Mouse (Mus musculus): Measurements from ENCODE around the gene Ccr6. TPM values are rescaled to one million over a fixed set of nuclear protein-coding genes. Genes with fewer than 3 reads are reported as not detected.

Gene Ccr6
- polyA plus RNA-seq, 1 experiment = not detected

DNA sequence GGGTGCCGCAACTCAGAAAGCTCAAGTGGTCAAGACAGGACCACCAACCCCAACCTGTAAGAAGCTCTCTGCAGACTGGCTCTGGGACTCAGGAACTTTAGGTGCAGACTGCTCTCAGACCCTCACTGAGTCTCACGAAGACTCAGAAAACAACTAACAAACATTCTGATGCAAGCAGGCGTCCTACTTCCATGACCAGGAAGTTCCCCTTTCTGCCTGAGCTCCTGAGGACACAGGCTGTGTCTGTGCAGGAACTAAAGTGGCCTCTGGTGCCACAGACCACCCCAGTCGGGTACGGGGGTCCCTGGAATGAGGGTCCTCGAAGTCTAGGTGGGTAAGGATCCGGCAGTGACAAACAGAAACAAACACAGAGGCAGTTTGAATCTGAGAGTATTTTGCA lies 40.8 kb downstream of the Ccr6 start:
- TF ChIP-seq POLR2A (IDR thresholded peaks at IDR 0.05; ENCODE audit: borderline replicate concordance, low read depth, low read length) (no peak), CTCF (IDR thresholded peaks at IDR 0.05; ENCODE audit: low read depth, low read length) (no peak)
- 0 out of 2 replicates have a peak overlapping the region, but pooled peaks have one; percentile 17 for H3K27ac ChIP-seq (ENCODE audit: insufficient read depth, low read depth, low read length)
- H3K4me1 ChIP-seq (ENCODE audit: control insufficient read depth, insufficient read depth, low read length) = peaks cover 28% of the 10 kb centered on the region
- H3K4me3 ChIP-seq (ENCODE audit: insufficient read depth, low read length) = no peak overlapping the region

DNA sequence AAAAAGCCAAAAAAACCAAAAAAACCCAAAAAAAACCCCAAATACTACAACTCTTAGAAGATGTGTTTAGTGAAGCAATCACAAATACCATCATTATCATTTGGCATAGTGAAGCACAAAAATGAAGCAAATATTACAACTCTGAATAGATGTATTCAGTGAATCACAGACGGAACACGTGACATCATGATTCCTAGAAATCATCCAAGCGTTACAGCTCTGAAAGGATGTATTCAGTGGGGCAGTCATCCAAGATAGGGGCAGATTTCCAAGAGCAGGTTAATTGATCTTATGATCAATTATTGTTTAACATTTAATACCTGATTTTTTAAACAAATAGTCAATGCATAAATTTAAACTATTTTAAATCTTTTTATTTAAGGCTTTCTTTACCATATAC lies 41.4 kb downstream of the Ccr6 start:
- TF ChIP-seq CTCF (IDR thresholded peaks at IDR 0.05; ENCODE audit: low read depth, low read length) (no peak), POLR2A (IDR thresholded peaks at IDR 0.05; ENCODE audit: borderline replicate concordance, low read depth, low read length) (no peak)
- Histone ChIP-seq H3K27ac (ENCODE audit: insufficient read depth, low read depth, low read length) (no peak overlapping the region), H3K4me1 (ENCODE audit: control insufficient read depth, insufficient read depth, low read length) (peaks cover 25% of the 10 kb centered on the region), H3K4me3 (ENCODE audit: insufficient read depth, low read length) (no peak overlapping the region)

DNA sequence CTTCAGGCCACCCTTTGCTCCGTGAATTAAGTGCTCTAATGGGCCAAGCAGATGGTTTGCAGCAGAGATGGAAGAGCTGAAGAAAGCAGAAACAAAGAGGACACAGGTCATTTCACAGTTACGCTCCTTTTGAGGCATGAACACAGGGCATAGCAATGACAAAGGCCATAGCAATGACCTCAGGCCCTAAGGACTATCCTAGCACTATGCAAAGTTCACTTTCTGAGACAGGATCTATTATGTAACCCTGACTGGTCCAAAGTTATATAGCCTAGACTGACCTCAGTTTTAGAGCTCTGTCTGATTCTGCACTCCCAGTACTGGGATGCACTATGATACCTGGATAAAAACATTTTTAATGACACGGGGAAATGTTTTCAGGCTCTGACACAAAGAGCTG lies 42.5 kb downstream of the Ccr6 start:
- no peak for TF ChIP-seq CTCF (IDR thresholded peaks at IDR 0.05; ENCODE audit: low read depth, low read length)
- TF ChIP-seq POLR2A (IDR thresholded peaks at IDR 0.05; ENCODE audit: borderline replicate concordance, low read depth, low read length) = no peak
- H3K4me3 ChIP-seq (ENCODE audit: insufficient read depth, low read length) = no peak overlapping the region
- H3K27ac ChIP-seq (ENCODE audit: insufficient read depth, low read depth, low read length) = no peak overlapping the region
- peaks cover 18% of the 10 kb centered on the region for H3K4me1 ChIP-seq (ENCODE audit: control insufficient read depth, insufficient read depth, low read length)

DNA sequence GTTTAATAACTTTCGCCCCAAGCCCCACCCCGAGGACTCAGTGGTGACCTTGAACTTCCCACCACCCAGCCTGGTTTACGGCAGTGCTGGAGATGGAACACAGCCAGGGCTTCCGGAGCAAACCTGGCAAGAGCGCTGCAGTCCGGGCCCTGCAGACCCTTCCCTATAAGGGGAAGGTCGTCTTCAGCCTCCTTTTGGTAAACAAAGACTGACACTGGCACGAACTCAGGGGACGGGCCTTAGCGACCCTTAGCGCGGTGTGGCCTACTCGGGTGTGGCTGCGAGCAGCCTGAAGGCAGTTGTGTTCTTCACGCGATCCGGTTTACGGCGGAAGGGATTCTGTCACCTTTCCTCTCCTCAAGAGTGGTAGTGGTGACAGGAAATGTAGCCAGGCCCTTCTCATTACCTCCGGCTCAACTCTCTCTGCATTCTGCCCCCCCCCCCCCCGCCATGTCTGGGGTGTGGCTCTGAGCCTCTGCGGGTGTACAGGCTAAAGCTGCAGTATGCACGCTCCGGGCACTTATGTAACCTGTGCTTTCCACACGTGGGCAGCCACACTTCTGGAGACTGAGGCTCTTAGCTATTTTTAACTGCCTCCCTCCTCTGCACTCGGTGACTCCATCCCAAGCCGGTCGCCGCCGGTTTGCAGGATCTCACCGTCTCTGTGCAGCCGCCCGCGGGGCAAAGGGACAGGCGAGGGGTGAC lies 47.1 kb downstream of the Ccr6 start, which contains the start of gene Mpc1:
Gene Mpc1 (plus strand): TSS at position 84 of the 705 bp plus-strand sequence.
- TF ChIP-seq POLR2A (IDR thresholded peaks at IDR 0.05; ENCODE audit: borderline replicate concordance, low read depth, low read length) = no peak
- no peak for TF ChIP-seq CTCF (IDR thresholded peaks at IDR 0.05; ENCODE audit: low read depth, low read length)
- H3K4me3 ChIP-seq (ENCODE audit: insufficient read depth, low read length) = peak within 1 kb of the TSS; percentile 98
- peaks cover 8% of the 10 kb centered on the region for H3K4me1 ChIP-seq (ENCODE audit: control insufficient read depth, insufficient read depth, low read length)
- H3K27ac ChIP-seq (ENCODE audit: insufficient read depth, low read depth, low read length) = peak within 1 kb of the TSS; percentile 88

DNA sequence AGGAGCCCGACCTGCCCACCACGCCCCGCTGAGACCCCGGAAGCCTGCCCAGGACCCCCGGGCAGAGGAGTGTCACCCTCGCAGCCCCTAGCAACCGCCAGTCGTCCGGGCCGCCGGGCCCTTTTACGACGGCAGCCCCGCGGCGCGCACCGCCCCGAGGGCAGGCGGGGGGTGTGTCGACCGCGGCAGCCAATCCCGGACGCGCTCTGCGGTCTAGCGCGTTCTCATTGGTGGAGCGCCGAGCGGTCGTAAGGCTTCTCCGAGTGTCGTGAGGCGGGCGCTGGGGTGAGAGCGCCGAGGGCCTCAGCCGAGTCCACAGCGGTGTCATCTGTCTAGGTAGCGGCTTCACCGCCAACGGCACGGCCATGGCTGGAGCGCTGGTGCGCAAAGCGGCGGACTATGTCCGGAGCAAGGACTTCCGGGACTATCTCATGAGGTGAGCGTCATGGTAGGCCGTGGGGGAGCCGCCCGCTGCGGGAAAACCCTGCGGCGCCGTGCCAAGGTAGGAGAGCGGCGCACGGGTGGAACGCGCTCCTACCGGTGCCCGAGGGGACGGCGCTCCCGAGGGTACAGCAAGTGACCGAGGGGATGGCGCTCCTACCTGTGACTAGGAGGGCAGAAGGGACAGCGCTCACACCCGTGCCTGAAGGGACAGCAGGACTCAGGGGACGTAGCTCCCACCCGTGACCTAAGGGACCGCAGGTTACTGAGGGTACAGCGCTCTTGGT lies 47.8 kb downstream of the Ccr6 start:
- peak overlapping the region; percentile 88 for H3K27ac ChIP-seq (ENCODE audit: insufficient read depth, low read depth, low read length)
- peaks cover 8% of the 10 kb centered on the region for H3K4me1 ChIP-seq (ENCODE audit: control insufficient read depth, insufficient read depth, low read length)
- no peak for TF ChIP-seq CTCF (IDR thresholded peaks at IDR 0.05; ENCODE audit: low read depth, low read length)
- peak; percentile 53; the same call in 1 of the 2 replicates for TF ChIP-seq POLR2A (IDR thresholded peaks at IDR 0.05; ENCODE audit: borderline replicate concordance, low read depth, low read length)
- peak overlapping the region; percentile 98 for H3K4me3 ChIP-seq (ENCODE audit: insufficient read depth, low read length)

DNA sequence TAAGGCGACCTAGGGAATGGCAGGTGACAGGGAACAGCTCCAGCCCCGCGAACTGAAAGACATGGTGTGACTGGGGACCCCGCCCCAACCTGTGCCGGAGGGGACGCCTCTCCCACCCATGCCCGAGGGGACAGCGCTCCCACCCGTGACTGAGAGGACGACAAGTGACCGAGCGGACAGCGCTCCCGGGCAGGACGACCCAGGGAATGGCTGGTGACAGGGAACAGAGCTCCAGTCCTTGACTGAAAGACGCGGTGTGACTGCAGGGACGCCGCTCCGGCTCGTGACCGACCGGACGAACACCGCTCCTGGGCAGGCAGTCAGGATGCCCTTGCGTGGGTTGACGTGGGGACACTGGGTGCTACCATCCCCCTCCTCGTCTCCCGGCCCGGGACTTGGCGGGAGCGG lies 48.4 kb downstream of the Ccr6 start:
- Histone ChIP-seq H3K27ac (ENCODE audit: insufficient read depth, low read depth, low read length) (peak overlapping the region; percentile 50; the same call in 1 of the 2 replicates), H3K4me1 (ENCODE audit: control insufficient read depth, insufficient read depth, low read length) (peaks cover 8% of the 10 kb centered on the region), H3K4me3 (ENCODE audit: insufficient read depth, low read length) (peak overlapping the region; percentile 98)
- TF ChIP-seq POLR2A (IDR thresholded peaks at IDR 0.05; ENCODE audit: borderline replicate concordance, low read depth, low read length) (no peak), CTCF (IDR thresholded peaks at IDR 0.05; ENCODE audit: low read depth, low read length) (no peak)

DNA sequence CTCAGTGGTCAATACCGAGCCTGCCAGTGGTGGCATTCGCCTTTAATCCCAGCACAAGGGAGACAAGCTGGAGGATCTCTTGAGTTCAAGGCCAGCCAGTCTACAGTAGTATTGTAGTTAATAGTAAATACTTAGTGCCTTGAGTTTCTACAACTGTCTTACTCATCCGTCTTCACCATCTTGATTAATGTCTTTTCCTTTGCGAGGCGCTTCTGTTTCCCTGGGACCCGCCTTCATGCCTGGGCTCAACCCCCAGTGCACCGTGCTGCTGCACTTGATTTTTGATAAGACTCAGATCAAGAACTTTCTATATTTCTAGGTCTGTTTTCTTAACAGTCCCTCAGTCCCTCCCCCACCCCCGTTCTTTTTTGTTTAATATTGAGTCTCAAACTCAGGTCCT lies 49.2 kb downstream of the Ccr6 start:
- H3K27ac ChIP-seq (ENCODE audit: insufficient read depth, low read depth, low read length) = no peak overlapping the region
- TF ChIP-seq CTCF (IDR thresholded peaks at IDR 0.05; ENCODE audit: low read depth, low read length) (no peak), POLR2A (IDR thresholded peaks at IDR 0.05; ENCODE audit: borderline replicate concordance, low read depth, low read length) (no peak)
- peaks cover 11% of the 10 kb centered on the region for H3K4me1 ChIP-seq (ENCODE audit: control insufficient read depth, insufficient read depth, low read length)
- H3K4me3 ChIP-seq (ENCODE audit: insufficient read depth, low read length) = peak overlapping the region; percentile 98

DNA sequence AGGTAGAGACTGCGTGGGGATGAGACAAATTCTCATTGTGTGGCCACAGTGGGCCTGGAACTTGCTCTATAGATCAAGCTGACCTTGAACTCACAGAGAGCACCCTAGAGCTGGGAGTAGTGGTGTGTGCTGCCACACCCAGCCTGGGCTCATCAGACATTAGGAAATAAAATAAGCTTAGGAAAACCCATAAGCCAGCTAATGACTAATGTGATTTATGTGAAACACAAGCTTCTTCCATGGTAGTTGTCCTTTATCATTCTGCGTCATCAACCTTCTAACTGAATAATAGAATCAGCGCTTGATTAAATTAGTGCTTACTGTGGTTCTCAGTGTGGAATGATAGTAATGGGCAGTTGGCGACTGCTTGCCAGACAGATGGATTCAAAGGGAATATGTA lies 51.1 kb downstream of the Ccr6 start:
- Histone ChIP-seq H3K27ac (ENCODE audit: insufficient read depth, low read depth, low read length) (no peak overlapping the region), H3K4me3 (ENCODE audit: insufficient read depth, low read length) (no peak overlapping the region), H3K4me1 (ENCODE audit: control insufficient read depth, insufficient read depth, low read length) (peaks cover 19% of the 10 kb centered on the region)
- TF ChIP-seq CTCF (IDR thresholded peaks at IDR 0.05; ENCODE audit: low read depth, low read length) (no peak), POLR2A (IDR thresholded peaks at IDR 0.05; ENCODE audit: borderline replicate concordance, low read depth, low read length) (no peak)

DNA sequence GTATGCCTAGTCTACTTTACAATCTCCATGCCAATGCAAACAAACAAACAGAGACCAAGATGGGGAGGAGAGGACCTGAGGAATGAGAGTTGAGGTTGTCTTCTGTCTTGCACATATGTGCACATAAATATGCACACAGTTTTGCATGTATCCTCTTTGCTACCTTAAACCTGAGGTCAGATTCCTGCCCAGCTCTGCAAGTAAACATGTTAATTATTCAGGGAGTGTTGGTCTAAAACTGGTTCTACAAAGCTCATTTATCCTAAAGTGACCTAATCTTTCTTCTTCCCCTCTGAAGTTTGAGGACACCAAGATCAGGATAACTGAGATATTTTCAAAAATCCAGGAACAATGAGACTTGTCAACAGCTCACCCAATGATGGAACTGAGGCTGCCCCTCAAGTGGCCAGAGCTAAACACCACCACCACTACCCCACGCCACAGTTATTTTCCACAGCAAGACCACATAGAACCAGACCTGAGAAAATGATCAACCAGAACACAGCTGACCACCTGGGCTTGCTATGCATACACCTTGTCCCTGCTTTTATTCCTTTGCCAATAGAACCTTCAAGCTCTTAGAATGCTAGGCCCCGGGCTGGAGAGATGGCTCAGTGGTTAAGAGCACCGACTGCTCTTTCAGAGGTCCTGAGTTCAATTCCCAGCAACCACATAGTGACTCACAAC lies 54.3 kb downstream of the Ccr6 start:
- TF ChIP-seq POLR2A (IDR thresholded peaks at IDR 0.05; ENCODE audit: borderline replicate concordance, low read depth, low read length) (no peak), CTCF (IDR thresholded peaks at IDR 0.05; ENCODE audit: low read depth, low read length) (no peak)
- Histone ChIP-seq H3K4me3 (ENCODE audit: insufficient read depth, low read length) (no peak overlapping the region), H3K4me1 (ENCODE audit: control insufficient read depth, insufficient read depth, low read length) (peaks cover 17% of the 10 kb centered on the region), H3K27ac (ENCODE audit: insufficient read depth, low read depth, low read length) (peak overlapping the region; percentile 7; the same call in 1 of the 2 replicates)
